Mouse (Mus musculus): ENCODE results near the gene Syt2.
A peak's percentile ranks its signal among the peaks of the same experiment; 100 is the strongest.

The Syt2 gene

DNA sequence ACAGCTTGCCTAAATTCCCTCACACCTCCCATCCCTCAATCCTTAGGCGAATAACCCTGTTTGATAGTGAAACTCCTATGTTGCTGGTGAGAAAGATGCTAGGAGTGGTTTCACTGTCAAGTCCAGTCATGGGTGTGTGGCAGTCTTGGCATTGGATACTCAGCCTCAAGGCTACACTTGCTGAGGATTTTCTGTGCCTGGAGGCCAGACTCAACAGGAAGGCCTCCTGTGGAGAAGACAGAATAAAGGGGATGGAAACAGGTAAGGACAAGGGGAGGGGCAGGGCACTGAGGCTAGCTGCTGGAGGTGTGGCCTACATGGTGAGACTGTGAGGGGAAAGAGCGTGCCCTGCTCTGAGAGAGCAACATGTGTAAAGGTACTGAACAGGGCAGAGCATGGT is 60.1 kb downstream of the Syt2 start:
- no peak for DNase-seq (ENCODE audit: low spot score)

DNA sequence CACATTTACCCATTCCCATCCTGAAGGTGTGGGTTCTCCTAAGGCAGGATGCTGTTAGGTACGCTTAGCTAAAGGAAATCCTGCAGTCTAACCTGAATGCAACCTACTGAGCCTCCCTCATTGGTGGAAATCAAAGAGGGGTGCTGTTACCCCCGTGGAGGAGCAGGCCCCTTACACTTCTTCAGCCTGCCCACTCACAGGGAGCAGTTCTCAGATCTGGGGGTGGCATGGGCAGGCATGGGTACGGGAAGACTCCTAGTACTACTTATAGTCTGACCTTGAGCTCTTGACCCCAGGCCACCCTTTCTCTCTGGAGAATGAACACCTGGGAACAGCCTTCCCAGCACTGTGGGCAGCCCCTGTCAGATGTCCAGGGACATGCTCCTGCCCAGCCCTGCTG is 61.0 kb downstream of the Syt2 start:
- DNase-seq (ENCODE audit: low spot score), result no peak

DNA sequence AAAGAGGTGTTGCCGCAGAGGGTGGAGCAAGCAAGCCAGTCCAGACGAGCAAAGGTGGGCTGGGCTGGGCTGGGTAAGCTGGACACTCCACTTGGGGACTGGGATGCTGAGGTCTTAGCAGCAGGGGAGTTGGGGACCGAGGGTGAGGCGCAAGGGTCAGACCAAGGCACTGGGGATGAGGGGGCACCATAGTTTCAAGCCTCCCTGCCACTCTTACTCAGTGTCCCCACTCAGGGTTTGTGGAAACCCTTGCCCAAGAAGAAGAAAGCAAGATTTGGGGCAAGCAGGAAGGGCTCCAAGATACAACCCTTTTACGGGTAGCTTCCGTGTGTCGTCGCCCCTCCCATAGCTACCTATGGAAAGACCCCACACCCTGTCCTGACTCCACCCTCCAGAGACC is 61.8 kb downstream of the Syt2 start:
- DNase-seq (ENCODE audit: low spot score), result no peak

DNA sequence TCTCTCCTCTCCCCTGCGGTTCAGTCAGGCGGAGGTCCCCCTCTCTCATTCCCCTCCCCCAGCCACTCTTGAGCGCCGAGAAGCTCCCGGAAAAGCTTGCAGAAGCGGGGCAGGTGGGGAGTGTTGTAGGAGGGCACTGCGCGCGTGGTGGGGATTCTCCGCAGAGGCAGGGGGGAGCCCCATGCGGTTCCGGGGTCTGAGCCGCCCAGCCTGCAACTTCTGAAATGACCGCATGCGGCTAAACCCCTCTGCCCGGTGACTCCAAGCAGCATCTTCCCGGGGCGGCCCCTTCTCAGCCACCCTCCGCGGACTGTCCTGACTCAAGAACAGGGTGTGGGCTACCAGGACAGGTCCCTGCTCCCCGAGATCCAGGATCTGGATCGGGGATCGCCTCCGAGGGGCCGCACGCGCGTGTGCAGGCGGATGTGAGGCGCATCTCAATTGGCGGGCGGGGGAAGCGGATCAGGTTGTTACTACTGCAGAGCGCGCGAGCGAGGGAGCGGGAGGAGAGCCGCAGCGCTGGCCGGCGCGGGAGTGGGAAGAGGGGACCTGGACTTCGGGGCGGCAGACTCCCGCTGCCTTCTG is 62.4 kb downstream of the Syt2 start:
- DNase-seq (ENCODE audit: low spot score), result peak; percentile 74

DNA sequence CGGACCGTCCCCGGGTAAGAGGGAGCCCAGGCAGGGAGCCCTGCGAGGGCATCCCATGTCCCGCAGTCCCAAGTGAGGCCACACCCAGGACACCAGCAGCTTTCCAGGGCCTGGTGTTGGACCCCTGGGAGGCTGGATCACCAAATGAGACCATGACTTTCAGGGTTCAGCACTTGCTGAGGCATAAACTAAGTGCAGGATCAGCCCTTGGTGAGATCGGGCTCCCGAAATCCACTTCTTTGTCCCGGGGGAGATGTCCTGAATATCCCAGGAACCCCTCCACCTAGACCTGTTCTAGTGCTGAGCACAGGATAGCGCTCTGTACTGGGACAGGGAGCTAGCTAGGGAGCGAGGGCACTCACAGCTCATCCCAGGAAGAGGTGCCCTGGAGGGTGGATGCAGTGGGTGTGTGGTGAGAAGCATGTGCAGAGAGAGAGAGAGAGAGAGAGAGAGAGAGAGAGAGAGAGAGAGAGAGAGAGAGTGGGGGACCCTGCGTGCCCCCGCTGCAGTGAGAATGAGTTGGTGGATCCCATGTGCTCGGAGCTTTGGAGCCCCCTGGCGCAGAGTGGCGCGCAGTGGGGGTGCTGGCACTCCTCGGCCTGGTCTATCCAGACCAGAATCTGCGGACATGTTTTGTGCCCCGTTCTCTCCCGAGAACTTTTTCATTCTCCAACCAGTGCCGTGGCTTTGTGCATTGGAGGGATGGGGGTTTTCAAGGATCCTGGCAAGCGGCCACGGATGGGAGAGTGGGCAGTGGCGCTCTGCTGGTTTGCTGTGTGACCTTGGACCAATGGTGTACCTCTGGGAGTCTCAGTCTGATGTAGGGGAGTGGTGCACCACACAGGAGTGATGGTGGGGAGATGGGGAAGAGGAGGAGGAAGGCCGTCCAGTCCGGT is 63.2 kb downstream of the Syt2 start:
- DNase-seq (ENCODE audit: low spot score), result peak; percentile 52

DNA sequence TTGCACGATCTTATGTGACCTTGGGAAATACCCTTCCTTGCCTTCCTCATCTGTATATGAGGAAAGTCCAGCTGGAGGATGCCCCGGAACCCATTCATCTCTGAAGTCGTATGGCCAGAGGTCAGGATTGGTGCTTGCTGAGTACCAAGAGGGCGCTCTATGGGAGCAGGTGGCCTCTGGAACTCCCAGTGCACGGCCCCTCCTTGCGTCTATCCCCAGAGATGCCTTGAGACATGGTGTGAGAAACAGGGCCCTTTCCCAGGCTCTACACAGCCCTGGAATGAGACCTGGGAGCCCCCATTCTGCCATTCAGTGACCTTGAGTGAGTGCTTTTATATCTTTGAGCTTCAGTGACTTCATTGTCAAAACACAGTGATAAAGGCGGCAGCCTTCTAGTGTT is 64.6 kb downstream of the Syt2 start:
- peak; percentile 58 for DNase-seq (ENCODE audit: low spot score)

DNA sequence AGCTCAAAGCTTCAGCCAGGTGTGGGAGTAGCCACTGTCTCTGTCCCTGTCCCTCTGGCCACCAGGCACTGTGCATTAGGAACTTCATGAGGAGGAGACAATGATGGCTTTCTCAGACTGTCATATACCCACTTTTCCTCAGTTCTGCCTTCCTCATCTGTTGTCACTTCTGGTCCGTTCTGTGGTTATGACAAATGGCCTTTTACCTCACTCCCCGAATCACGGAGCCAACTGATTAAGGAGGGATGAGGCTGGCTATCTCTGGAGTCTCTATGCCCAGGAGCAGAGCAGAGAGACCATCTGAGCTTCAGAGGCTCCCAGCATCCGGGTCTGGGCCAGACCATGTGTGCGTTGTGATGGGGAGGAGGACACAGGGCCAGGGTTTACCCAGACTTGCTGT is 65.2 kb downstream of the Syt2 start:
- DNase-seq (ENCODE audit: low spot score), result no peak

DNA sequence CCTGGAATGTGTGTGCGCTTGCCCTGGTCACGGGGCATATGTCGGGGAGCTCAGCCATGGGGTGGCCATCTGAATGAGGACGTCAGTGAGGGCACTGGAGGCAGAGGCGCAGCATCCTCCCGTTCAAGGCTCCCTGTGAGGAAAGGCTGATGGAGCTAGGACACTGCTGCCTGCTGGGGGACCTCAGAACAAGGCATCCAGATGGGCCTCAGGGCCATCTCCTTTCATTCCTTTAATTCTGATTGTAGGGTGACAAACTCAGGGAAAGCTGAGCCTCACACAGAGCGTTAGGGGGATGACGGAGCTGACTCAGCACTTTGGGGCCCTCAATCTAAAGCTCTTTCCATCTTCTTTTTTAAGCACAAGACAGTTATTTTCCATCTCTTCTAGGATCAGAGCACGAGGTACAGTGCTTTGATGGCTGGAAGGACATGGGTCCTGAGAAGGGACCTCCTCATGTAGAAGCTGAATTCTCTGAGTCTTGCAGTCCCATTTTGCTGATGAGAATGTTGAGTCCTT is 66.4 kb downstream of the Syt2 start:
- DNase-seq (ENCODE audit: low spot score), result no peak

DNA sequence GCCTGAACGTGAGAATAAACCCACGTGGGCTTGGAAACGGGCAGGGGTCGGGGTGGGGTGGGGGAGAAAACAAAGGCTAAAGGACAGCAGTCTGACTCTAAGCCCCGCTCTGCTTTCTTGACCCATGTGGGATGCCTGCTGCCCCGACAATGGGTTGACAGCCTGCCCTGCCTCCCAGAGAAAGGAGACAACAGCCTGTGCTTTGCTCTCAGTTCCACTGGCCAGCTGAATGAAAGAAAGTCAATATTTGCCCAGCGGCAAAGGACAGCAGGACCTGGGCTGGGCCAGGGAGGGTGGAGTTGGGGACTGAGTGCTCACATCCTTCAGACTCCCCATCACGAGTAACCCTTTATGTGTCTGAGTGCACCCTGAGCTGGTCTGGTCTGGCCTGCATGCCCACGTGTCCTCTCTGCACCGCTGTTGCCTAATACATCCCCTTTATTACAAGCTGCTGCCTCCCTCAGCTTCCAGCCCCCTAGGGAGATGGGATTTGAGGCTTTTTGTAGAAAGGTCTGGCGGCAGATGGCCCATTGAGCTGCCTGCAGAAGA is 67.0 kb downstream of the Syt2 start:
- DNase-seq (ENCODE audit: low spot score), result peak; percentile 73

DNA sequence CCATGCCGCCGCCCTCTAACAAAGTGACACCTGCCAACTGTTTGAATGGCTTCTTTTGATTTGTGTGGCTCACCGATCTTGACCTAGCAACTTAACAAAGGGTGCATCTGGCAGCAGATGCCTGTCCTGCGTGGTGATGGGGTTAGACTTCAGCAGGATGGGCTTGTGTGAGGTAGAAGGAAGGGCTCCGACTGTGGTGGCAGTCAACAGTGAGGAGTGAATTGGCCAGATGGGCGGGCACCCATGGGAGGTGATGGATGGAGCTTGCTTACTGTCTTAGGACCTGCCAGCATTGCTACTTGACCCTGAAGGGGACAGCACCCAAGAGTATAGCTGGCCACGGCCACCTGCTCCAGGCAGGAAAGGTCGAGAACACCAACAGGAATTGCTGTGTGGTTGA is 67.7 kb downstream of the Syt2 start:
- DNase-seq (ENCODE audit: low spot score), result peak; percentile 28

DNA sequence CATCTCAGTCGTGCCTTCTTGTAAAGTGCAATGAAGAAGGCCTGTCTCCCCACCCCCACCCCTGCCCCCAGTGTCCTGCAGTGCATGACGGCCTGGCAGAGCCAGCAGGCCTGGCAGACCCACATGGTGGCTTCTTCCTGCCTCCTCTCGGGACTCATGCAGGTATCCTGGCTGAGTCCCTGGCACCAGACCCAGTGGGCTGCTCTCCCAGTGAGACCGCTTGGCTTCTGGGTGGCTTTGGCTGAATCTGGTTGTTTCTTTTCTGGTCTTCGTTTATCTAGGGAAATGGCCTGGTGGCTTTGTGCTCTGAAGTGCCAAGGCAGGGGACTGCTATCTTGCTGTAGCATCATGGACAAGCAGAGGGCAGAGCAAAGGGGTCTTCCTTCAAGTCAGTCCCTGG is 68.6 kb downstream of the Syt2 start:
- DNase-seq (ENCODE audit: low spot score), result no peak

DNA sequence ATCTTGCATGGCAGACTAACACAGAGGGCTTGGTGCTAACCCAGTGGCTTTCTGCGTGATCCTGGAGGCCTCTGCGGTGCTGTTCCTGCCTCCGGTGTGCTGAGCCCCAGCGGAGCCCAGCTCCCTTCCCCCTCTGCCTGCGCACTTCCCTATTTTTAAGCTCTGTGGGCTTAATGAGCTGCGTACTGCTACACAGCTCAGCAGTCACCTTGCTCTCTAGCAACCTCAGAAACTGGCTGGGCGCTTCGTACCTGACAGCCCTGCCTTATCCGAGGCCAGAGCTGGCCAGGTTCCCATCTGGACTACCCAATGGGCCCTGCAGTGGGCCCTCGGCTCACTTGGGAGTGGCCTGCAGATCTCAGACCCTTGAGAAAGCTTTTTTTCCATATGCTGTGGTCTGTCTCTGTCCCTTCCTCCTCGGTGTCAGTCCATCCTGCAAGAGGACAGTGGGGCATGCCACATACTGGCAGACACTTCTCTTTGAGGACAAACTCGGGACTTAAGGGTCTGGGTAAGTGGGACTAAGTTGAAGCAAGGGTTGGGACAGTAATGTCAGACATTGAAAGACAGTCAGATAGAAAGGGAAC is 73.3 kb downstream of the Syt2 start:
- no peak for DNase-seq (ENCODE audit: low spot score)

DNA sequence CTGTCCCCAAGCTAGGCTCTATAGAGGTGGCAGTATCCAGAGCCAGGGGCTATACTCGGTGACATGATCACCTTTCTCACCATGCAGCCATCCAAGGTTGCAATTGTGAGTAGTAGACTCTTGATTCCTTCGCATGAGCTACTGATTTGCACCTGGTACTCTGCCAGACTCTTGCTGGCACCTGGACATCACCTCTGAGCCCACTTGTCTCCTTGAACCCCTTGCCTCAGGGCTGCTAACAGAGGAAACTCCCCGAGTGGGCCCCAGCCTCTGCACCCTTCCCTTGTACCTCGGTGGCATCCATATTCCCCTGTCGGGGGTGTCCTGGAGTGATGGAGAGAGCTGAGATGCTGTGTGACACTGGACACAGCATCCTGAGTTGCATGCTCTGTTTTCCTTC is 75.0 kb downstream of the Syt2 start:
- no peak for DNase-seq (ENCODE audit: low spot score)

DNA sequence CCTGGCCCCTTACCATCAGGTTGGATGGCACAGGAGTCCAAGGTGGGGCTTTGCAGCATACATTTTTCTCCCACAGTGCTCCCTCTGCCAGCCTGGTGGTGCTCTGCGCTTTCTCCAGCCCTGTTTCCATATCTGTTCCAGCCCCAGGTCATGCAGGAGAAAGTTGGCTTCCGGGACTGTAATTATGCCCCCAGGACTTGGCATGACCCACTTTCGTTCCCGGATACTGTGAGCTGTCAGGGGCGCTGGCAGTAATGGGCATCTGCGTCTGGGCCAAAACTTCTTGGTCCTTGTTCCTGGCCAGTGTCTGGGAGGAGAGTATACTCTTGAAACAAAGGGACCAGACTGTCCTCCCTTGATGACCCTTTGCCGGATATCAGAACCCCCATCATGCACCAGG is 76.4 kb downstream of the Syt2 start:
- DNase-seq (ENCODE audit: low spot score), result no peak

DNA sequence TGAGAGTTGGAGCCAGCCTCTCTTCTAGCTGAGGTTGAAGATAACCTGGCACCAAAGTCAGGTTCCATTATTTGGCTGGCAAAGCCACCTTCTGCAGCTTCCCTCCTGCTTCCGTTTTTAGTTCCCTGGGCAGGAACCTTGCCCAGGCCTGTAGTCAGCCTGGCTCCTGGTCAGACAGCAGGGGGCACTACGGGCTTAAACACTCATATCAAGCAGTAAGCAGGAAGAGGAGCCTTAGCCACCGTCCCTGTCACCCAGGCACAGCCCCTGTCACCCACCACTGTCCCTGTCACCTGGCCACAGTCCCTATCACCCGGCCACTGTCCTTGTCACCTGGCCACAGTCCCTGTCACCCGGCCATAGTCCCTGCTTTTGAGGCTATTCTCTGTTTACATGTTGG is 78.8 kb downstream of the Syt2 start:
- DNase-seq (ENCODE audit: low spot score), result peak; percentile 31

DNA sequence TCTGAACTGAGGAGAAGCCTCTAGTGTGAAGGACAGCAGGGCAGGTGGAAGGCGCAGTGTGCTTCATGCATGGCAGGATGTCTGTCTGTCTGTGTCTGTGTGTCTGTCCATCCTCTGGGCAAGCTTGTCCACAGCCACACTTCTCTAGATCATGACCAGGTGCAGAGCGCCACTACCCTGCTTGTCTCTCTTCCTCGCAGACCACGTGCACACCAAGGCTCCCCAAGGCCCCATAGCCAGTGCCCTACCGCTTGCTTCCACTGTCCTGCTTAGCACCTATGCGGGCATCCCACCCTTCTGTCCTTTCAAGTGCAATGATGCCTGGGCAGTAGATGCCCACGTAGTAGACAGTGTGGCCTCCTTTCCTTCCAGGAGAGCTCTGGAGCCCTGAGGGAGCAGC is 80.0 kb downstream of the Syt2 start:
- DNase-seq (ENCODE audit: low spot score), result no peak

DNA sequence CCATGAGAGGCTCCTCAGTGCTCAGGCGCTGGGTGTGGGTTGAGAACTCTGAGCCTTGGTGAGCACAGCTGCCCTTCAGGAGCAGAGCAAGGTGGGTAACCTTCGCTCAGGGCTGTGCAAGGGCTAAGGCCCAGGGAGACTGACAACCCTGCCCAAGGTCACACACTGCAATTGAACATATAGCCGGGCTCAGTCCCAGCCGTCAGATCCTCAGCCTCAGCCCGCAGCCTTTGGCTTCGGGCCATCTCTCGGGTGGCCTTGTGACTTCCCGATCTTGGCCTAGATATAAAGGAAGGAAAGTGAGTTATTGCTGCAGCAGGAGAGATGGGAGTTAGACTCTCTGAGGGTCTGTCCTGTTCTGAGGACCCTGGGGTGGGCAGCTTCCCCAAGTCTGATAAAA is 80.8 kb downstream of the Syt2 start:
- no peak for DNase-seq (ENCODE audit: low spot score)

DNA sequence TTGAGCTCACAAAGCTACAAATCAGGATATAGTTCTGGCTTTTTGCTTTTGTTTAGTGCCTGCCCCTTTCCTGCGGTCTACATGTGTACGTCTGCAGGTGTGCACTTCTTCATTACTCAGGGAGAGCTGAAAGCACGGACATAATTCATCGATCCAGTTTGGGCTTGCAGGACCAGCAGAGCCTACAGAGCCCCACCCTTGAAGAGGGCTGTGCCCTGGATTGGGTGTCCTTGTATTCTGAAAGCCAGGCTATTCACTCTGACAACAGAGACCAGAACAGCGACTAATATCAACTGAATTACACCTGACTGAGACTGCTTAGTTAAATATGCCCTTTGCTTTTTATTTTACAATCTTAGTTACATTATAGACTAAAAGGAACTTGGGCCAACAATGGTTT is 87.2 kb downstream of the Syt2 start:
- DNase-seq (ENCODE audit: low spot score), result no peak

DNA sequence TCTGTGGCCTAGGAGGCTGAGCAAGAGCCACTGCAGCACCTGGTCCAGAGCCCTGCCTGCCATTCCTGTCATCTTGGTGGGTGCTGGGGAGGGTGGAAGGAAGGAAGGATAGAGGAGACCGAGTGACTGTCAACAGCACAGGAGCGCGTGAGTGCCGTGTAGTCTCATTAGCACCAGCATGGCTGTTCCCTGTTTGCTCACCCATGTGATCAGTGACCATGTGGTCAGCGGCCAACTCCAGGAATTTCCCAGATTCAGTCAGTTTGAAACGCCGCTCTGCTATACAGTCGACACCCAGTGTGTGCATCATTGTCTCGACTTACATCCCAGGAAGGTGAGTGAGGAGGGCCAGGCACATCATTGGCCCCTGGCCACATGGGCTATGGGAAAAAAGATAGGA is 91.0 kb downstream of the Syt2 start:
- DNase-seq (ENCODE audit: low spot score), result no peak

DNA sequence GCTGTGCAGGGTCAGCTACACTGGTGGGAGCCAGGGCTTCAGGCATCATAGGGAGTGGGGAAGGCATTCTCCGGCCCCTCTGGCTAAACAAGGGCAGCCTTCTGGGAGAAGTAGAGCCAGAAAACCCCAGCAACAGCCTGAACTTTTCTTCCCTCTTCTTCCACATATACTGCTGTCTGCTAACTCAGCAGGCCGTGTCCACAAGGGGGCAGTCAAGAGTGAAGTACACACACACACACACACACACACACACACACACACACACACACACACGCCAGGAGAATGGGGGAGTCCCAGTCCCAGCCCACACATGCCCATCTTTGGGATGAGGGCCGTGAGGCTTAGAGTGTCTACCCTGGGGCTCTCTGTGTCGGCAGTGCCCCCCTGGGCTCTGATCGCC is 95.0 kb downstream of the Syt2 start:
- no peak for DNase-seq (ENCODE audit: low spot score)

DNA sequence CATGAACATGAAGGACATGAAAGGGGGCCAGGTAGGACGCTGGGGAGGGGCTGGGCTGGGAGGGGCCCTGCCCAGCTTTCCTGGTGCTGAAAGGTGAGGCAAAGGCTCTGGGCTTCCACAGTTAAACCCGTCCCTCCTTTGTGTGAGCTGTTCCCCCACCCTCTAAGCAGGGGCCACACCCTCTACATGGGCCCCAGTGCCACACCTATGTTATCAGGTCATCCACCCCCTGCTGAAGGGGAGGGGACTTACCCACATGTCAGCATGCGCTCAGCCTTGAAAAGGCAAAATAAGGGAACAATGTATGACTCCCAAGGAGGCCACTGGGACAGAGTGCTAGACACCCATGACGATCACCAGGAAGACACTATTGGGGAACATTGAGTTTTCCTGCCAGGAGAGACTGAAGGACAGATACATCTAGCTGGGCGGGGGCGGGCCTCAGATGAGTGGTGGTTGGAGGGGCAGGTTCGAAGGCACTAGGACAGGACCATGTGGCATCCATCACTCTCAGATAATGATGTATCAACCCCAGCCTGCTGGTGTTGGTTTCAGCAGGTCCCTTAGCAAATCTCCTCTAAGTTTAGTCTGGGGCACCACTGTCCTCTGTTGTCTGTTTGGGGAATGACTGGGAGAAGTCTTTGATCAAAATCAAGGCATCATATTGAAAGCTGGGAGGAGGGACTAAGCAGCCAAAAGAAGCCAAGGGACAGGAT is 95.6 kb downstream of the Syt2 start:
- DNase-seq (ENCODE audit: low spot score), result no peak

DNA sequence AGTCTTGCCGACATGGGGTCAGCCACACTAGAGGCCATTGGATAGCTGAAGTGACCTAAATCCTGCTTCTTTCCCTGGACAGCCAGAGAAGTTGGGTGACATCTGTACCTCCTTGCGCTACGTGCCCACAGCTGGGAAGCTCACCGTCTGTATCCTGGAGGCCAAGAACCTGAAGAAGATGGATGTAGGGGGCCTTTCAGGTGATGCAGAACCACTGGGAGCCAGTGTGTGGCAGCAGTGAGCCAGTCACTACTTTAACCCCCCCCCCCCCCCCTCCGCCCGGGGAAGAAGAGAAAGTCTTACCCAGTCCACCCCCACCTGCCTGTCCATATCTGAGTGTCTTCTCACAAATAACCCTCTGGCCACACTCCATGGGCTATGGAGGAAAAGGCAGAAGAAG is 99.2 kb downstream of the Syt2 start:
- peak; percentile 39 for DNase-seq (ENCODE audit: low spot score)
